Mouse (Mus musculus) CD4-positive helper T cell, adult 2 months (primary cell): ENCODE results near the gene Olfr547.
"Not testable (repeated sequence)": the region's sequence is repeated elsewhere in the genome, so short reads cannot be mapped to it uniquely, and the experiment has no call there.

Experiments
- DNase-seq: peaks from one replicate; pipeline ENCODE4 v3.0.0-alpha.2; 2012; ENCODE audit warnings: low read depth, missing footprints, low spot score

Olfr547 gene

DNA sequence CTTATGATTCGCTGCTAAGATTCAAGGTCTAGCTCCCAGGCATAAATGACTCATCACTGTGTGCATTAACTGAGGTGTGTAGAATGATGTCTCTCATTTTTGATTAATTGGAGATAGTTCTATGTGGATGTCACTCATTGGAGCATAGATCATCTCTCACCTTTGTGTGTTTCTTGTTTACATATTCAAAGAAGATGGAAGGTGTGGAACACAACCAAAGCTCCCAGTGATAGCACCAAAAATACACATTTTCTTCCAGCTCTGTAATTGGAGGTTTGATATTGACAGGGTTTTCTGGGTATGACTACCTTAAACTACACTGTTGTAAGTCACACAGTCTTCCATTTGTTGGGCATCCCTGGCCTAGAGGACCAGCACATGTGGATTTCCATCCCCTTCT lies at the start of gene Olfr547:
TSS of gene Olfr547 (plus strand) at position 301 of the 400 bp plus-strand sequence.
- DNase-seq = no peak

- not testable (repeated sequence) for DNase-seq
These were observed 49.8 kb upstream of the Olfr547 start for GRCm38 (mm10) chr7:102484766-102485165.

- DNase-seq = no peak
These were observed 48.4 kb upstream of the Olfr547 start for GRCm38 (mm10) chr7:102486105-102486504.

GRCm38 (mm10) chr7:102488161-102488560 lies 46.4 kb upstream of the Olfr547 start, which contains the start of gene Olfr544:
Gene Olfr544, minus strand, starts transcription at chr7:102488313.
- no peak for DNase-seq

DNA sequence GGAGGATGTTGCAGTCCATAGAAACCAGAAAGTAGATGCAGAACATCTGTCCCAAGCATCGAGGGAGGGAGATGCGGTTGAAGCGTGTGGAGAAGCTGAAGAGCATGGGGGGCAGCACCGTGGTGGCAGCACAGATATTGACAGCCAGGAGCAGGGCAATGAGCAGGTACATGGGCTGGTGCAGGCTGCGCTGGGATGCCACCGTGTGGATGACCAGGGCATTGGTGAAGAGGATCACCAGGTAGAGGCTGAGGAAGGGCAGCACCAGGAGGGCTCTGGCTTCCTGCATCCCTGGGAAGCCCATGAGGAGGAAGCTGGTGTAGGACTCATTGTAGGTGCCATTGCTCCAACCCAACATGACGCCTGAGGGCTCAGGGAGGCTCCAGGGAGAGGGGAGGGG lies 40.1 kb upstream of the Olfr547 start:
- not testable (repeated sequence) for DNase-seq

GRCm38 (mm10) chr7:102499473-102499872 lies 35.1 kb upstream of the Olfr547 start, which contains the start of gene Olfr545:
Gene Olfr545, minus strand, starts transcription at chr7:102499573.
- DNase-seq = no peak

DNA sequence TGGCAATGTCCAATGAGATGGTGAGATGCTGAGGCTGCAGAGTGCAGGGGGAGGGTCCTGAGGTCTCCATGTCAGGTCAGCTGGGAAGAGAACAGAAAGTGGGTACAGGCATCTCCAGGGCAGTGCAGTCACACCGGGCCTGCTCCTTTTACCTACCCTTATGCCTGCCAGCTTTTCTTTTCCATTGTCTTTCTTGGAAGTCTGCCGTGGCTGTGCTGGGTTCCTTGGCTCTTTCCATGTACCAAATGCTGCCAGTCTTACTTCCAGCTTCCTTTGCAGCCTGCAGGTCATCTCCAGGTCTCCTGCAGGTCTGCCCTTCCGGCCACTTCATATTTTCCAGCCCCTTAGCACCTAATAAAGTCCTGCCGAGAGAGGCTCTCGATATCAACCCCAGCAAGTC lies 32.6 kb upstream of the Olfr547 start:
- DNase-seq = no peak

DNA sequence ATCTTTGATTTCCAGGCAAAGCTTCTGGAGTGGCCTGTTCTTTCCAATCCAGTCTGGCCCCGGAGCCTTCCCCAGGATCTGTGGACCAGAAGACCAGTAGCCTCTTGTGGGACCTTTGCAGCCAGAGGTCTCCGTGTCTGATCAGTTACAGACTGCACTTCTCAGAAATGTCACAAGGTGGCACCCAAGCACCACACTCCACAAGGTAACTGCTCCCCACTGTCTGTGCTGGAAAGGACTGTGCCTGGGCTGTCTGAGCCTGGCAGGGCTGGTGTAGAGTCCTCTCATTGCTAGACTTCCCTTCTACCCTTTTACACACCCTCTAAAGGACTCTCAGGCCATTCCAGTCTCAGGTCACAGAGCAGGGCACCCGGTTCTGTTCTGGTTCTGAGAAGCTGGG lies 27.7 kb upstream of the Olfr547 start:
- DNase-seq = peak; percentile 66

DNA sequence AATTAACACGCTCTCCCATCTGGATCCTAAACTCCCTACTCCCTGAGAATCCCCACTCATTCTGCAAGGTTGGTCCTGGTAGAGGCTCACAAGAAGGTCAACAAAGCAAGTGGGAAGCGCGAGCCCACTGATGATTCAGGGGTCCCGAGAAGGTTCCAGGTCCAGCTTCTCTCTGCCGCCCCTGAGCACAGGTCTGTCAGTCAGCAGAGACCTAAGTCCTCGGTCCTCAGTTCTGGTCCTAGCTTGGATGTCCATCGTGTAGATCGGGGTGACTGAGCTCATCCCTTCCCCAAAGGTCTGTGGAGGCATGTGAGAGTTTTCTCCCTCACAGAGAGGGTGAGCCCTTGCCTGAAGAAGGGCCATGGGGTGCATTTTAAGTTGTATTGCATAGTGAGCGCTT lies 26.5 kb upstream of the Olfr547 start:
- DNase-seq = no peak

- no peak for DNase-seq
These were observed 25.9 kb upstream of the Olfr547 start for GRCm38 (mm10) chr7:102508666-102509065.

DNA sequence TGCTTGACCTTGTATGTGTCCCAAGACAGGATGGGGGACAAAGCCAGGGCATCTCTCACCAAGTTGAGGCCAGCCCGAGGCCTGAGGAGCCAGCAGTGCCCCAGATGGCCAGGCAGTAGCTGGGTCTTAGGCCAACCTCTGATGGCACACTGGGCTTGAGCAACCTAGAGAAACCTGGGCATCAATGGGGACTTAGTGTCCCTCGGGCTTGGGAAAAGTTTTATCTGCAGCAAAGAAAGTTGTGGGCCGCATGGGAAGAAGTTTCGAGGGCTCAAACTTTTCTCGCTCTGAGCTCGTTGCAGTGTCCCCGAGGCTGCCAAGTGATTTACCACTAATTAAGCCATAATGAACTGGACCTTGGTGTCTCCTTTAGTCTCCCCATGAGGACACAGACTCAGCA lies 24.8 kb upstream of the Olfr547 start:
- DNase-seq = no peak

DNA sequence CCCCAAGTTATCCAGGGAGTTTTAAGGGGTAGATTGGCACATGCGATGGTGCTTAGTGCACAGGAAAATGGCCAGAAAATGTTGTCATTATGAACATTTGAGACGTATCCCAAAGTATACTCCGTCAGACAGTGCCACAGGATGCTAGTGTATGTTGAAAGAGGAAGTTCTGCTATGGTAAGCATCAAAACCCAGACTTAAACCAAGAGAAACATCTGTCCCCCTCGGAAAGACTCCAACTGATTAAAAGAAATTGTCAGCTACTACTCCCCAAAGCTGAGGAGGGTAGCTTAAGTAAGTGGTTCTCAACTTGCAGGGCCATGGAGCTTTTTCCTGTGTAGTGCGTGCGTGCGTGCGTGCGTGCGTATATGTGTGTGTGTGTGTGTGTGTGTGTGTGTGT lies 22.6 kb upstream of the Olfr547 start:
- DNase-seq = no peak

- peak; percentile 79 for DNase-seq
These were observed 21.6 kb upstream of the Olfr547 start for GRCm38 (mm10) chr7:102512814-102513435.

DNA sequence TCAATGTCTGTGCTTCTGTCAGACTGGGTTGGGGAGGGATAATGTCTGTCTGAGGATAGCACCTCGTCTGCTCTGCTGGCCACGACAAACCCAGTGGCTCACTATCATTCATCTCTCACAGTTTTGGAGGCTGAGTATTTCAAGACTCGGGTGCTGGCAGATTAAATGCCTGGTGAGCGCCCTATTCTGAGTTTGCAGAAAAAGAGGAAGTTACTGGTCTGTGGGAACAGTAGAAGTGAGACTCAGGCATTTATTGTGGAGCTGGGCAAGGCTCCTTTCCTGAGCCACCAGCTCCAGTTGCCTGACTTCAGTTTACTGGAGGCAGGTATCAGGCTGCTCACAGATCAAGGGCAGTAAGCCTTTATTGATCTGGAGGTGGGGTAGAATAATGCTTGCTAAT lies 20.4 kb upstream of the Olfr547 start:
- no peak for DNase-seq

DNA sequence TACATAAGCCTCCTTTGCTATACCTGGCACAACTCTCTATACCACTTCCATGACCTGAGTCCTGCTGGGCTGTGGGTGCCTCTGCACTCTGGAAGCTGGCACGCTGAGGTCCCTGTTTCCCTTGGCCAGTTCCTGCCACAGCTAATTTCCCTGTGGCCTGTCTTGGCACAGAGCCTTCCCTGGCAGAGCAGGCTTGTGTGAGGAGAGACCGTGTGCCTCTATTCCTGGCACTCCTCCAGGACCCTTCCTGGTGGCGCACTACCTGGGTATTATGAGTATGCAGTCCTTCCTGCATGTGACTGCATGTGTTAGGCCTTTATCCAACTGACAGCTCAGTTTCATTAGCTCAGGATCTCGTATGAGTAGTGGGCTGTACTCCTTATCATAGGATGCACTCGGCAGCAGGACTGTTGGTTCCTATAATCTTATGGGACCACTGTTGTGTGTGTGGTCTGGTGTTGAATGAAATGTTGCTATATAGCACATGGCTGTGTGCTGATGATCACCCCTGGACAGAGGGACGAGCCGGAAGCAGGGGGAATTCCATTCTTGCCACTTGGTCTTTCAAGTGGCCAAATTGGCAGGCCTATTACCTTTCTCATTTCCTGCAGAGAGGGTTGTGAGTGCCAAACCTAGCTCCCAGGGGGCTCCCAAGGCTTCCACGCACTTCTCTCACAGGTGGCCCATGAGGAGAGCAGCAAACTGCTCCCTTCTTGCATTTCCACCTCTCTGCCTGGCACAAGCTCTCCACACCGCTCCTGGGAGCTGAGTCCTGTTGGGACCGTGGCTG lies 18.1 kb upstream of the Olfr547 start:
- DNase-seq = no peak

GRCm38 (mm10) chr7:102517051-102517335 lies 17.6 kb upstream of the Olfr547 start:
- DNase-seq = no peak

DNA sequence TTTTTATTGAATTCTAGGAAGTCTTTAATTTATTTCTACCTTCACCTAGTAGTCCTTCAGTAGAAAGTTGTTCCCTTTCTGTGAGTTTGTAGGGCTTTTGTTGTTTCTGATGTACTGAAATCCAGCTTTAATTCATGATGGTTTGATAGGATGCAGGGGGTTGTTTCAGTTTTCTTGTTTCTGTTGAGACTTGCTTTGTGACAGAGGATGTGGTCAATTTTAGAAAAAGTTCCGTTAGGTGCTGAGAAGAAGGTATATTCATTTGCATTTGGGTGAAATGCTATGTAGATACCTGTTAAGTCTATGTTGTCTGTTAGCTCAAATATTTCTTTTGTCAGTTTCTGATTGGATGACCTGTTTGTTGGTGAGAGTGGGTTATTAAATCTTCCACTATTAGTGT lies 5.5 kb upstream of the Olfr547 start:
- peak; percentile 52 for DNase-seq

DNA sequence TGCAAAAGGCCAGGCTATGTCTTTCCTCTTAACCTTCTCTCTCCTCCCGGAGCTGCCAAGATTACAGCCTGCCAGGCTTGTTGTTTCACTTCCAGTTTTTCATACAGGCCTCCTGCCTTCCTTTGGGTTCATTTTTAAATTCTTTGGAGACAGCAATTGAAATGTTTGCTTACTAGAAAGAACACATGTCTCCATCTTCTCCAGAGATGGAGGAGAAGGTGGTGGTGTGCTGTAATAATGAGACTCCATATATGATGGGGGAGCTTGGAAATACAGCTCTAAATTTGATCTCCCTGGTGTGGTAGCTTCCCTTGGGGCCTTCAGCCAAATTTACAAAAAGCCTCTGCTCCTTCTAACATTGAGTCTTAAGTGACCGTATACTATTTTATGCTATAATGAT lies 6.0 kb downstream of the Olfr547 start, which contains the start of gene Olfr548-ps1:
TSS of gene Olfr548-ps1 (plus strand) at position 301 of the 400 bp plus-strand sequence.
- DNase-seq = no peak

- no peak for DNase-seq
These were observed 6.7 kb downstream of the Olfr547 start for GRCm38 (mm10) chr7:102541251-102541650.

DNA sequence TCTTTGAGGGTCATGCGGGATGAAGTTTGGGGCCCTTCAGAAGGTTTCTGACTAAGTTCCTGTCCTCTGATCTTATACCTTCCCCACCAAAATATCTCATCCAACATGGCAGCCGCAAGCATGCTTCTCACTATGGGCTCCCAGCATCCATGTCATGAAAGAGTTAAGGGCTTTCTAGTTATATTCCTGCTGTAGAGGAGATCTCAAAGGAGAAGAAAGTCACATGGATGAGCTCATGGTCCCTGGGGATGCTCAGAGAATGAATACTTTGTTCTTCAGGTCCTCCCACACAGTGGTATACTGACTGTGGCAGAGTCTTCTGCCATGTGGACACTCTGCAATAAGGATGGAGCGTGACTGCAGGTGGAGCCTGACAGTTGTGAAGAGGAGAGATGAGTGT lies 15.0 kb downstream of the Olfr547 start, which contains the start of gene Olfr549:
TSS of gene Olfr549 (plus strand) at position 301 of the 400 bp plus-strand sequence.
- no peak for DNase-seq

GRCm38 (mm10) chr7:102553279-102553678 lies 18.7 kb downstream of the Olfr547 start:
- no peak for DNase-seq

DNA sequence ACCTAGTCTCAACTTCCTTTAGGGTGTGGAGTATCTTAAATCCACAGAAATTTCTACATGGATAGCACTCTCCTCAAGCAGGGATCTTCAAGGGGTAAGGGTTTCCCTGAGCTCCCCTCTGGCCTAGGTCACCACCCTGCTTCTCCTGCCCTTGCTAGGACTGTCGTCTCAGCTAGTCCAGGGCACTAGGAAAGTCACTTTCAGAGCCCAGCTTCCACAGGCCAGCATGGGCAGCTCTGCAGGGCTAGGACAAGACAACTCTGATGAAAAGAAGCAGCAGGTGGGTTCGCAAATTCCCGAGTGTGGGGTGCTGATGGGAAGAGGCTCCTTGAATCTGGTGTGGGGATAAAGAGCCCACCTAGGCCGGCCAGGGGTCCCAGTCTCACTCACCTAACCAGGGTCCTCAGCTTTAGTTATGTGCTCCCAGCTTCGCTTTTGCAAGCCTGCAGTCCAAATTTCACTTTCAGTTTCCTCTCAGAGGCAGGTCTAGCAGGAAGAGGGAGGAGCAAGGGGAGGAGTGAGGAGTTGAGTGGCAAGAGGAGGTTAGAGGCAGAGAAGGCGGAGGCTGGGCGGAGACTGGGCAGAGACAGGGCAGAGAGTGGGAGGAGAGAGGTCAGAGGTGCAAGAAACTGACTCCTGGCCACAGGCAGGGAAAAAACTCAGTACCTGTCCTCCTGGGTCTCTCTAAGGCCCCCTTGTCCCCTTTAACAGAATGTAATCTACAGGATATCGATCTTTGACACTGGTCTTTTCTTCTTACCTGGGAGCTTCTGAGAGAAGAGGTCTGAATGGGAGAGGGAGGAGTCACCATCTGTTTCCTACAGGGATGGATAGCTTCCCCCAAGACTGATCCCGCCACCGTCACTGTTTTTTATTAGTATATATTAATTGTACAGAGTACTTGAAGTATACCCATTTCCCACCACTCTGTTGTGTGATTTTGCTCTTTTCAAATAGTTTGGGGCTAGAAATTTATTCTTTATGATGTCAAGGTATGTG lies 30.7 kb downstream of the Olfr547 start, which contains the start of gene Trim21:
TSS of gene Trim21 (minus strand) at position 488 of the 999 bp plus-strand sequence.
- DNase-seq = peak; percentile 91
